In the genomic region with DNA sequence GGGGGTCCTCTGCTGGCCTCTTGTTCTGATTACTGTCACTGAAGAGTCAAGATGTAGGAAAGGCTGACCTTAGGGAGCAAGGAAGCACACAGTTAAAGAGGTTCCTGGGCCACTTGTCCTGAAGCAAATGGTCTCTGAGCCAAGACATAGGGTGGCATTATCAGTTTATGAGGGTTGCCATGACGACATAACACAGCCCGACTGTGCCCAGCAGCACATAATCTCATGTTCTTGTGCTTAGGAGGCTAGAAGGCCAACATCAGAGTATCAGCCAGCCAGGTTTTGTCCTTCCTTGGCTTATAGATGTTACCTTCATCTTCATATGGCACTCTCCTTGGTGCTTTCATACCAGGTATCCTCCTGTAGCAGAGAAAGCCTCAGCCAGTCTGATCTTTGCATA, we compare ENCODE assay signal across 24 mouse cellular contexts. TPM values are rescaled to one million over a fixed set of nuclear protein-coding genes. Genes with fewer than 3 reads are reported as not detected.
DNase-seq lines count a peak whose midpoint lies in the region; ATAC-seq and TF ChIP-seq lines count a peak whose summit lies in the region.
"Had no signal": no experiment of that assay in that cellular context is flagged by ENCODE, and none has a peak within 500 bp of the region (broad histone marks: within the 10 kb centered on the region; RNA-seq: fewer than 3 reads in every experiment).

No protein-coding gene starts in this region.

- no peak for DNase-seq in forebrain, embryonic 10.5 days (ENCODE audit: extremely low spot score, low spot score)
- no peak for DNase-seq in forebrain, postnatal 0 days
- DNase-seq in stomach, postnatal 0 days (ENCODE audit: low spot score): peak; percentile 18
- DNase-seq in Muller cell, postnatal 12 days (ENCODE audit: inconsistent ontology term): no peak
- DNase-seq: adrenal gland, postnatal 25 days; cerebellum, adult 11 months; cerebellum, adult 9-11 months; kidney, postnatal 36 days; liver, embryonic 13.5 days; lung, postnatal 36 days; retina, postnatal 1 day; right cerebral cortex, postnatal 25 days; thymus, postnatal 14 days had no signal

- no peaks in the 10 kb centered on the region for H3K9me3 ChIP-seq in forebrain, embryonic 10.5 days
- no peaks in the 10 kb centered on the region for H3K9me3 ChIP-seq in forebrain, postnatal 0 days (ENCODE audit: low read length)
- H3K9me3 ChIP-seq in megakaryocyte, embryonic 14.5 days: no peaks in the 10 kb centered on the region
- no peaks in the 10 kb centered on the region for H3K9me3 ChIP-seq in stomach, postnatal 0 days (ENCODE audit: control insufficient read depth, low read length)
- H3K9me3 ChIP-seq: embryonic facial prominence, embryonic 12.5 days; forebrain, embryonic 13.5 days; heart, embryonic 10.5 days; kidney, embryonic 15.5 days; liver, embryonic 13.5 days; lung, embryonic 15.5 days; neural tube, embryonic 13.5 days had no signal

- TF ChIP-seq EP300 in stomach, postnatal 0 days (optimal IDR thresholded peaks at IDR 0.05): no peak

- H3K27me3 ChIP-seq in forebrain, embryonic 10.5 days (ENCODE audit: poor library complexity, severe bottlenecking): no peaks in the 10 kb centered on the region
- no peaks in the 10 kb centered on the region for H3K27me3 ChIP-seq in forebrain, postnatal 0 days (ENCODE audit: insufficient read depth, low read length)
- H3K27me3 ChIP-seq in megakaryocyte, embryonic 14.5 days (replicated peaks): peaks cover 5% of the 10 kb centered on the region
- no peaks in the 10 kb centered on the region for H3K27me3 ChIP-seq in stomach, postnatal 0 days (ENCODE audit: control insufficient read depth, insufficient read depth, low read length)
- H3K27me3 ChIP-seq: embryonic facial prominence, embryonic 12.5 days; forebrain, embryonic 13.5 days; kidney, embryonic 15.5 days; liver, embryonic 13.5 days; lung, embryonic 15.5 days; neural tube, embryonic 13.5 days had no signal

- WGBS in forebrain, embryonic 10.5 days: 88% methylated on average over 2 of the region's 2 CpGs
- WGBS in forebrain, postnatal 0 days: 55% methylated on average over 2 of the region's 2 CpGs
- 48% methylated on average over 2 of the region's 2 CpGs for WGBS in stomach, postnatal 0 days

- H3K36me3 ChIP-seq in forebrain, embryonic 10.5 days (replicated peaks): no peaks in the 10 kb centered on the region
- H3K36me3 ChIP-seq in forebrain, postnatal 0 days (ENCODE audit: insufficient read depth): no peaks in the 10 kb centered on the region
- no peaks in the 10 kb centered on the region for H3K36me3 ChIP-seq in megakaryocyte, embryonic 14.5 days (replicated peaks; ENCODE audit: low read length)
- H3K36me3 ChIP-seq in stomach, postnatal 0 days (ENCODE audit: control insufficient read depth, insufficient read depth, low read length): no peaks in the 10 kb centered on the region
- H3K36me3 ChIP-seq: embryonic facial prominence, embryonic 12.5 days; heart, embryonic 10.5 days; kidney, embryonic 15.5 days; liver, embryonic 13.5 days; lung, embryonic 15.5 days; neural tube, embryonic 13.5 days had no signal

- 0 out of 2 replicates have a peak overlapping the region, but pooled peaks have one; percentile 36 for H3K27ac ChIP-seq in forebrain, embryonic 10.5 days
- H3K27ac ChIP-seq in forebrain, postnatal 0 days (ENCODE audit: low read depth, low read length): no peak overlapping the region
- no peak overlapping the region for H3K27ac ChIP-seq in stomach, postnatal 0 days (replicated peaks)
- H3K27ac ChIP-seq: embryonic facial prominence, embryonic 12.5 days; forebrain, embryonic 13.5 days; heart, embryonic 10.5 days; kidney, embryonic 15.5 days; liver, embryonic 13.5 days; lung, embryonic 15.5 days; neural tube, embryonic 13.5 days had no signal

- H3K4me1 ChIP-seq in forebrain, embryonic 10.5 days: peaks cover 30% of the 10 kb centered on the region
- H3K4me1 ChIP-seq in forebrain, postnatal 0 days (ENCODE audit: insufficient read depth): no peaks in the 10 kb centered on the region
- H3K4me1 ChIP-seq in megakaryocyte, embryonic 14.5 days: peaks cover 27% of the 10 kb centered on the region
- no peaks in the 10 kb centered on the region for H3K4me1 ChIP-seq in stomach, postnatal 0 days (replicated peaks; ENCODE audit: control insufficient read depth, insufficient read depth)
- H3K4me1 ChIP-seq: embryonic facial prominence, embryonic 12.5 days; liver, embryonic 13.5 days; lung, embryonic 15.5 days; neural tube, embryonic 13.5 days had no signal

- TF ChIP-seq CTCF in forebrain, postnatal 0 days (IDR thresholded peaks at IDR 0.05; ENCODE audit: low read depth): no peak
- TF ChIP-seq CTCF in stomach, postnatal 0 days (IDR thresholded peaks at IDR 0.05; ENCODE audit: low read depth): no peak

- no peak overlapping the region for H3K4me2 ChIP-seq in forebrain, postnatal 0 days (ENCODE audit: low read depth)
- no peak overlapping the region for H3K4me2 ChIP-seq in stomach, postnatal 0 days (replicated peaks; ENCODE audit: low read depth)
- H3K4me2 ChIP-seq: embryonic facial prominence, embryonic 12.5 days; forebrain, embryonic 13.5 days; kidney, embryonic 15.5 days; liver, embryonic 13.5 days; lung, embryonic 15.5 days; midbrain, embryonic 11.5 days; neural tube, embryonic 13.5 days had no signal

- no peak overlapping the region for H3K9ac ChIP-seq in forebrain, postnatal 0 days
- H3K9ac ChIP-seq in stomach, postnatal 0 days (ENCODE audit: low read length): no peak overlapping the region
- H3K9ac ChIP-seq: embryonic facial prominence, embryonic 12.5 days; forebrain, embryonic 13.5 days; kidney, embryonic 15.5 days; liver, embryonic 13.5 days; lung, embryonic 15.5 days; neural tube, embryonic 13.5 days had no signal

- no peak; the same call in 1 of the 2 replicates for ATAC-seq in forebrain, postnatal 0 days
- no peak for ATAC-seq in megakaryocyte, adult 5-6 weeks (ENCODE audit: poor library complexity, severe bottlenecking)
- ATAC-seq in common myeloid progenitor, adult 5-6 weeks (replicated peaks; ENCODE audit: low read depth, poor library complexity, severe bottlenecking): peak; percentile 60; the same call in 1 of the 2 replicates
- ATAC-seq in stomach, postnatal 0 days (ENCODE audit: low FRiP score, low TSS enrichment): peak; percentile 61; the same call in 1 of the 2 replicates
- ATAC-seq: forebrain, embryonic 13.5 days; inflammation-experienced regulatory T-cells, adult 6 months had no signal

- no peak overlapping the region for H3K4me3 ChIP-seq in forebrain, embryonic 10.5 days
- no peak overlapping the region for H3K4me3 ChIP-seq in forebrain, postnatal 0 days (ENCODE audit: low read depth, low read length)
- peak overlapping the region; percentile 29 for H3K4me3 ChIP-seq in megakaryocyte, embryonic 14.5 days (replicated peaks)
- no peak overlapping the region for H3K4me3 ChIP-seq in stomach, postnatal 0 days (ENCODE audit: low read depth, low read length)
- H3K4me3 ChIP-seq: embryonic facial prominence, embryonic 12.5 days; forebrain, embryonic 13.5 days; heart, embryonic 10.5 days; kidney, embryonic 15.5 days; liver, embryonic 13.5 days; lung, embryonic 15.5 days; neural tube, embryonic 13.5 days had no signal

RNA-seq across cellular contexts. Expression of gene Pdcl3, which starts 56.8 kb away (rescaled TPM):
- polyA plus RNA-seq in forebrain, embryonic 10.5 days (2016; fragmentation: Nextera tagmentation; extraction: Ambion mirVana): 161 TPM in 2 replicates
- 58.4 and 73.2 TPM in 2 replicates for total RNA-seq in forebrain, postnatal 0 days (2014; rRNA removed)
- 157 and 159 TPM in 2 replicates for polyA plus RNA-seq in forebrain, postnatal 0 days (2015; fragmentation: Nextera tagmentation; extraction: Ambion mirVana)
- polyA plus RNA-seq in megakaryocyte, embryonic 14.5 days (2012; ENCODE audit: insufficient read depth, low replicate concordance): 9.3 and 67.1 TPM in 2 replicates
- total RNA-seq in megakaryocyte, adult 5-6 weeks (2015): 77.5 and 88.7 TPM in 2 replicates
- total RNA-seq in megakaryocyte, adult 5-6 weeks (2017): 49.2 and 58.5 TPM in 2 replicates
- total RNA-seq in common myeloid progenitor, adult 5-6 weeks (2017): 40.8 and 83.4 TPM in 2 replicates
- polyA plus RNA-seq in stomach, postnatal 0 days (2015; fragmentation: Nextera tagmentation; extraction: Ambion mirVana): 151 and 155 TPM in 2 replicates

Comparison
In these comparisons a context has a peak if more than half of its experiments do, and no peak if none do; other contexts are left out.
1. ATAC-seq: peak in common myeloid progenitor, adult 5-6 weeks (single experiment) and stomach, postnatal 0 days (single experiment); none in forebrain, postnatal 0 days (single experiment) and megakaryocyte, adult 5-6 weeks (single experiment).